Mouse (Mus musculus): ENCODE data around the gene Fam169a. TPM values are rescaled to one million over a fixed set of nuclear protein-coding genes. Genes with fewer than 3 reads are reported as not detected.
"Not testable (repeated sequence)": the region's sequence is repeated elsewhere in the genome, so short reads cannot be mapped to it uniquely, and the experiment has no call there.

The Fam169a gene
- polyA plus RNA-seq, 1 experiment from 2014 or later = 2.4 TPM

DNA sequence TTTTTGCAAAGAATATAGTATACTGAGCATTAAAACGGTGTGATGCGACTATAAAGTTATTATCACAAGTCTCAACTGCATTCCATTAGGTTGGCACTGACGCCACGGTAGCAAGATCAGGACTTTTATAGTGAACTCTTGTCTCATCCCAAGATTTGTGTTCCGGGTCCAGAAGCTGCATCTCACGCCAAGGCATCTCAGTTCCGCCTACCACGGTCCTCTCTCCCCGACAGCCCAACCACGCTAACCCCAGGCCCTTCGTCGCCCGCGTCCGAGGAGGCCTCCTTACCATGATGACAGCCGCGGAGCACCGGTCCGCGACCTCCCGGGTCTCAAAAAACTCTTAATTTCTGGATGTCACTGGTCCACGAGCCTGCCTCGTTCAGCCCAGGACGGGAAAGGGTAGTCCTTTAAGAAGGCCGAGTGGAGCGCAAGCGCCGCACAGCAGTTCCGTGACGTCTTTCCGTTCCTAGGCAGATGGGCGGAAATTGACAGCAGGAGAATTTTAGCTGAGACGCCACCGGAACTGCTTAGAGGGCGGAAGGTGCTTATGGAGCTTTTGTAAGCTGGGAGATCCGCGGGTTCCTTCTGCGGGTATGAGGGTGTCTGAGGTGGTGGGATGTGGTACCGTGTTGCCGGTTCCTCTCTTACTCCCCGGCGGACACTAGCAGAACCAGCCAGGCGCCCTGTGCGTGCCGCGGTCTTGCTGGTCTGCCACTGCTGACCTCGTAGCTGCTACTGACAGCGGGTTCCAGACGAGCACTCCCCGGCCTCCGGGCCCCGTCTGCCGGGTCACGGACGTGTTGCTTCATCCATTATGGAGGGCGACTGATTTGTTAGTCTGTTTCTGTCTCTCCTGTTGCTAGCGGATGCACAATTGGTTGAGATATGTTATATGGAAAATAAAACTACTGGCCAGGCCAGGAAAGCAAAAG lies 70.6 kb downstream of the Fam169a start, which contains the start of the genes Gfm2 and Nsa2:
Gene Gfm2 (plus strand): TSS at position 472 of the 935 bp plus-strand sequence.
Gene Nsa2 (minus strand): TSS at position 472 of the 935 bp plus-strand sequence.
- peak; percentile 99 for ATAC-seq

DNA sequence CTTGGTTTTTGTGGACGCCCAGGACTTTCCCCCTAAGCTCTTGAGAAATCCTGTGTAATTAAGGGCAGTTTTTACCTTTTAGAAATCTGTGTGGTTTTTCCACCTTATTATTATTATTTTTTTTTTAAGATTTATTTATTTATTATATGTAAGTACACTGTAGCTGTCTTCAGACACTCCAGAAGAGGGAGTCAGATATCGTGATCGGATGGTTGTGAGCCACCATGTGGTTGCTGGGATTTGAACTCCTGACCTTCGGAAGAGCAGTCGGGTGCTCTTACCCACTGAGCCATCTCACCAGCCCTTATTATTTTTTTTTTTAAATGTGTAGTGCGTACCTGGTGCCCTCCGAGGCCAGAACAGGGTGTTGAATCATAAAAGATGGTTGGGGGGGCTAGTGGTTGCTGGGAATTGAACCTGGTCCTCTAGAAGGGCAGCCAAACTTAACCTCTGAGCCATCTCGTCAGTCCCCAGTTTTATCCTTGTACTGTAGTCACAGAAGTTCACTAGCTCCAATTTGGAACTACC lies 71.4 kb downstream of the Fam169a start:
- H3K4me3 ChIP-seq (replicated peaks) = peak overlapping the region; percentile 87
- not testable (repeated sequence) for H3K36me3 ChIP-seq; H3K4me1 ChIP-seq (replicated peaks); H3K27me3 ChIP-seq (replicated peaks); H3K9me3 ChIP-seq
- peak overlapping the region; percentile 78; the same call in 1 of the 2 replicates for H3K27ac ChIP-seq
- WGBS = 31% methylated on average over 8 of the region's 8 CpGs
- ATAC-seq = 0 out of 2 replicates have a peak, but pooled peaks have one; percentile 7
- H3K9ac ChIP-seq = peak overlapping the region; percentile 90
- peak overlapping the region; percentile 53 for H3K4me2 ChIP-seq (replicated peaks)

More for the DNA sequence above, 70.6 kb downstream of the Fam169a start, which contains the start of the genes Gfm2 and Nsa2:
- Histone ChIP-seq H3K4me2 (replicated peaks) (peak within 1 kb of the TSS; percentile 53), H3K36me3 (0 out of 2 replicates have a peak, but pooled peaks cover 4% of the 10 kb centered on the region), H3K27me3 (replicated peaks) (no peaks in the 10 kb centered on the region), H3K4me3 (replicated peaks) (peak within 1 kb of the TSS; percentile 87), H3K9ac (peak within 1 kb of the TSS; percentile 90), H3K9me3 (no peaks in the 10 kb centered on the region), H3K4me1 (replicated peaks) (peaks cover 2% of the 10 kb centered on the region; the same call in 1 of the 2 replicates), H3K27ac (peak within 1 kb of the TSS; percentile 78)
- under 1% methylated on average over 57 of the region's 57 CpGs for WGBS

DNA sequence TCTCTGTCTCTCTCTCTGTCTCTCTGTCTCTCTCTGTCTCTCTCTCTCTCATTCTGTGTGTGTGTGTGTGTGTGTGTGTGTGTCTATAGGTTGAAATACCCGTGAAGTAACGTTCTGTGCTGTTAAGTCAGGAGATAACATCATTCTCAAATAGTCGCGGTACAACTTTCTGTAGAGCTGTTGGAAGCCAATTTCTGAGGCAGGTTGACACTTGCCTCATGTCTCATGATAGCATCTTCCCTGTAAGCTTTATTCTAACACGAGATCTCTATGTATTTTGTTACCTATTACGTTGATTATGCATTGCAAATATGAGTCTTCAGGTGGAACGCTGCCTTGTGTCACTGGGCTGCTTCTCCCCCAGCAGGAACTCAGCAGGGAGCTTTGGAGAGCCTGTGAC lies 75.2 kb downstream of the Fam169a start:
- 85% methylated on average over 7 of the region's 7 CpGs for WGBS

DNA sequence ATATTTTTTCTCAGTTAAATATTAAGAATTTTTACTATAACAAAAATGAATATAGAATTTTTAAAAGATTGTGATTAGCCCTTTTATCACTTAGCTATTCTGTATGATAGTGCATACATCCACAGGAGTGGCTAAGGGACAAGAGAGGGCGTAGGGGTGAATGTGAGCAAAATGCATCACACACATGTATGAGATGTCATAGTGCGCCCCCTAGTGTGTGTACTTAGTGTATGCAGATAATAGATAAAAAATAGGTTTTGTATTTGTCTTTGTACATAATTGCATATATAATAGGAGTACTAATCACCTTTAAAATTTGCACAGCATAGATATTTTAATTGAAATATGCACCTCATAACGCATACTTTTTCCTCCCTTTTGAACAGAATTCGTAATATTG lies 78.7 kb downstream of the Fam169a start:
- Histone ChIP-seq H3K27me3 (replicated peaks) (no peaks in the 10 kb centered on the region), H3K9me3 (no peaks in the 10 kb centered on the region), H3K27ac (no peak overlapping the region), H3K4me1 (replicated peaks) (no peaks in the 10 kb centered on the region), H3K4me2 (replicated peaks) (no peak overlapping the region), H3K9ac (no peak overlapping the region), H3K36me3 (peaks cover 31% of the 10 kb centered on the region; the same call in 1 of the 2 replicates), H3K4me3 (replicated peaks) (no peak overlapping the region)
- no peak for ATAC-seq
- 61% methylated on average over 4 of the region's 4 CpGs for WGBS

More for the DNA sequence above, 75.2 kb downstream of the Fam169a start:
- Histone ChIP-seq H3K9ac (no peak overlapping the region), H3K4me2 (replicated peaks) (no peak overlapping the region), H3K4me3 (replicated peaks) (no peak overlapping the region), H3K27me3 (replicated peaks) (no peaks in the 10 kb centered on the region), H3K9me3 (no peaks in the 10 kb centered on the region), H3K4me1 (replicated peaks) (peaks cover 2% of the 10 kb centered on the region; the same call in 1 of the 2 replicates), H3K36me3 (peaks cover 18% of the 10 kb centered on the region; the same call in 1 of the 2 replicates), H3K27ac (no peak overlapping the region)
- no peak for ATAC-seq

DNA sequence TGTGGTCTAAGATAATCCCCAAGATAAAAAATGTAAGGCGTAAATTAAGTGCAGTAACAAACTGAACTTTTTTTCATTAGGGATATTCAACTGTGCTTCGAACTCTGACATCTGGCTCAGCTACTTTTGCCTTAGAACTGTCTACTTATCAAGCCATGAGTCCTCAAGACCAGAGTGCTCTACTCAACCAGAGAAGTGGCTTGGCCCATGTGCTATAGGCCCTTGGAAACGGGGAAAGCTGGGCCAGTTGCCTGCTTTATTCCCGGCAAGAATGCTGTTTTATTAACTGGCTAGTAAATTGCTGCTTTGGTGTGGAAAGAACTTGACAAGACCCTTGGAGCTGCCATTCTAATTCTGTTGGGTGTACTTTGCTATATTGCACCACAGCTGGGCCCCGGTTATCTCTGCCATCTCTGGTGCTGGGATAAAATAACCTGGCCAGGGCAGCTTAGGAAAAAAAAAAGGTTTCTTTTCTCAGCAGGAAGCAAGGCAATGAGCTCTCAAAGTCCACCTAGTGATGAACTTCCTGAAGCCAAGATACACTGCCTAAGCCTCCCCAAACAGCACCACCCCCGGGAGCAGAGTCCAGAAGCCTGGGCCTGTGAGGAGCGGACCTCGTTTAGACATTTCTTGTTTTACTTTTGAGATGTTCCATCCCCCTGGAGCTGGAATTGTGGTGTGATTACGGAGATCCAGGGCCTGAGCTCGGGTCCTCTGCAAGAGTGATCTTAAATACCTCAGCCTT lies 108.6 kb downstream of the Fam169a start:
- ATAC-seq = peak; percentile 94
- H3K4me2 ChIP-seq (replicated peaks) = no peak overlapping the region
- H3K4me1 ChIP-seq (replicated peaks) = no peaks in the 10 kb centered on the region
- no peaks in the 10 kb centered on the region for H3K9me3 ChIP-seq
- 67% methylated on average over 10 of the region's 10 CpGs for WGBS
- H3K27ac ChIP-seq = peak overlapping the region; percentile 66
- H3K4me3 ChIP-seq (replicated peaks) = no peak overlapping the region
- peaks cover 44% of the 10 kb centered on the region for H3K36me3 ChIP-seq
- H3K27me3 ChIP-seq (replicated peaks) = no peaks in the 10 kb centered on the region
- no peak overlapping the region for H3K9ac ChIP-seq

DNA sequence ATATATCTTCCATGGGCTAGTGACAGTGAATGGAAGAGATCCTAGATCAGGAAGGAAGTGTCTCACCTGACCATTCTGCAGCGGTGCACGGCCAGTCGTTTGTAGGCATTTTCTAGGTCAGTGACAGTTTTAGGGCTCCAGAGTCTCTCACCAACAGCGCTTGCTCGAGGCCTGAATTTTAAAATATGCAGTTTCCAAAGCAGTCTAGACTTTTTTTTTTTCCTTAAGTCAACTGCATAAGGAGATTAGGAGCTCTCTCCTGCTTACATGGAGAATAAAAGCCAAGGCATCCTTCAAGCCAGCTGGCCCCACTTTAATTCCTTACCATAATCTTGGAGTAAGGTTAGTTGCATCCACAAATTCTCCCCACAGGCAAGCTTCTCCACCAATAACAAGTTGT lies 109.6 kb downstream of the Fam169a start:
- H3K4me3 ChIP-seq (replicated peaks) = no peak overlapping the region
- peak overlapping the region; percentile 28; the same call in 1 of the 2 replicates for H3K27ac ChIP-seq
- WGBS = 85% methylated on average over 5 of the region's 5 CpGs
- no peaks in the 10 kb centered on the region for H3K4me1 ChIP-seq (replicated peaks)
- no peaks in the 10 kb centered on the region for H3K9me3 ChIP-seq
- H3K9ac ChIP-seq = no peak overlapping the region
- no peak for ATAC-seq
- H3K27me3 ChIP-seq (replicated peaks) = no peaks in the 10 kb centered on the region
- H3K36me3 ChIP-seq = peaks cover 44% of the 10 kb centered on the region
- H3K4me2 ChIP-seq (replicated peaks) = no peak overlapping the region

DNA sequence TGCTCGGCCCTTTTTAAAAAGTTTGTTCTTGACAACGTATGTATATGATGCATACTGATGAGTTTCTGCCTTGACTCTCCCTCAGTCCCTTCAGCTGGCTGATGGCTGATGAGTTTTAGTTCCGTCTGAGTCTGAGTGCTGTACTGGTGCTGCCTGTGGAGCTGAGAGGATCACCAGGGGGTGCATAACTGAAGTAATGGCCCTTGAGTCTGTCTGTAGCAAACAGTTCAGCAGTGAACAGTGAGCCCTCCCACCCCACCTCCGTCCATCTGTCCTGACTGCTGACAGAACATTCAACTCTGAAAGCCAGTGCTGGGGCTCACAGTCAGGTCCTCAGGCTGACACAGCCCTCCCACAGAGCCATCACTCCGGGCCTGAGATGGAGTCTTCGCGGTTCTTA lies 111.9 kb downstream of the Fam169a start:
- Histone ChIP-seq H3K27me3 (replicated peaks) (no peaks in the 10 kb centered on the region), H3K4me2 (replicated peaks) (no peak overlapping the region), H3K4me3 (replicated peaks) (no peak overlapping the region), H3K27ac (no peak overlapping the region), H3K4me1 (replicated peaks) (0 out of 2 replicates have a peak, but pooled peaks cover 2% of the 10 kb centered on the region), H3K9me3 (no peaks in the 10 kb centered on the region), H3K9ac (no peak overlapping the region), H3K36me3 (peaks cover 35% of the 10 kb centered on the region)
- 84% methylated on average over 7 of the region's 7 CpGs for WGBS
- no peak for ATAC-seq

DNA sequence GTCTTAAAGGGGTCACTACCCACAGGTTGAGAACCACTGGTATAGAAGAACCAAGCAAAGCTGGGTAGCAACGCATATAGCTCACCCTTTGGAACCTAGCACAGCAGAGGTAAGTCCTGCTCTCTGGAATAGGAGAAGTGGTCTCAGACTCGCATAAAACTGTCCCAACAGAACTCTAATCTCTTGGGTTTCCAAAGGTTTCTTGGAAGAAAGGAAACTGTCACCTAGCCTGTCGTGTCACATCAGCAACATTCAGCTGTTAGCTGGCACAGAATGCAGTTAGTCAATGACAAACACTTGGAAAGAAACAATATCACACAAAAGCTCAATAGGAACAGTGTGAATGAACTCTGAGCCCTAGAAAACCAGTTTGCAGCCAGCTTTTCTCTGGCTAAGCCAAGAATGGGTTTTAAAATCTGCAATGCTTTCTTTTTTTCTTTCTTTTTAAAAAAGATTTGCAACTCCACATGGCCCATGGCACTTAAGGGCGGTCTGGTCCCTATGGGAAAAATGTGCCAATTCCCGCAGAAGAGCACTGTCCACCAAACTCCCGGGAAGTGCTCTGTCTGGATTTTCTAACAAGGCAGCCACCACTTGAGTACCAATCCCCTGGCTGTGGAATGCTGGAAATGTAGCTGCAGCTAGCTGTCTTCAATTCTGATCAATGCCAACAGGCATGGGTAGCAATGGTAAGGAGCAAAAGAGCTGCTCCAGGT lies 113.2 kb downstream of the Fam169a start:
- ATAC-seq = no peak
- peaks cover 28% of the 10 kb centered on the region for H3K36me3 ChIP-seq
- no peak overlapping the region for H3K9ac ChIP-seq

More for the DNA sequence above, 113.2 kb downstream of the Fam169a start:
- H3K4me3 ChIP-seq (replicated peaks) = no peak overlapping the region
- WGBS = 83% methylated on average over 6 of the region's 6 CpGs
- H3K27me3 ChIP-seq (replicated peaks) = no peaks in the 10 kb centered on the region
- no peak overlapping the region for H3K4me2 ChIP-seq (replicated peaks)
- H3K9me3 ChIP-seq = no peaks in the 10 kb centered on the region
- H3K4me1 ChIP-seq (replicated peaks) = peaks cover 7% of the 10 kb centered on the region
- 0 out of 2 replicates have a peak overlapping the region, but pooled peaks have one; percentile 1 for H3K27ac ChIP-seq

Other genes with a start within 250 kb of the Fam169a start
- 4.5 and 4.8 TPM in 2 replicates for gene Gcnt4, start 142.6 kb upstream of the Fam169a start, polyA plus RNA-seq (2015; fragmentation: Nextera tagmentation; extraction: Ambion mirVana)
- gene 1700029F12Rik, start 32.9 kb upstream of the Fam169a start, polyA plus RNA-seq (2015; fragmentation: Nextera tagmentation; extraction: Ambion mirVana) = not detected in 2 replicates
- 3.8 and 3.9 TPM in 2 replicates for gene Gm6169, start 32.0 kb downstream of the Fam169a start, polyA plus RNA-seq (2015; fragmentation: Nextera tagmentation; extraction: Ambion mirVana)
- gene Gfm2, start 70.7 kb downstream of the Fam169a start, polyA plus RNA-seq (2015; fragmentation: Nextera tagmentation; extraction: Ambion mirVana) = 34.6 and 35.7 TPM in 2 replicates
- 54.5 and 58.9 TPM in 2 replicates for gene Nsa2, start 70.7 kb downstream of the Fam169a start, polyA plus RNA-seq (2015; fragmentation: Nextera tagmentation; extraction: Ambion mirVana)
- 93.1 and 94.7 TPM in 2 replicates for gene Hexb, start 131.1 kb downstream of the Fam169a start, polyA plus RNA-seq (2015; fragmentation: Nextera tagmentation; extraction: Ambion mirVana)
- gene Enc1, start 173.8 kb downstream of the Fam169a start, polyA plus RNA-seq (2015; fragmentation: Nextera tagmentation; extraction: Ambion mirVana) = 6.0 and 6.1 TPM in 2 replicates

Measured in intestine, embryonic 15.5 days (tissue).